Mouse (Mus musculus) cerebellum, postnatal 25 days (tissue): Measurements from ENCODE around the gene F9.
"Not testable (repeated sequence)": the region's sequence is repeated elsewhere in the genome, so short reads cannot be mapped to it uniquely, and the experiment has no call there.

Source experiments
- DNase-seq, 2 experiments: peaks; one replicate each; pipeline ENCODE4 v3.0.0; 2021; ENCODE audit warnings: mixed read lengths in 2 of 2

Gene F9

DNA sequence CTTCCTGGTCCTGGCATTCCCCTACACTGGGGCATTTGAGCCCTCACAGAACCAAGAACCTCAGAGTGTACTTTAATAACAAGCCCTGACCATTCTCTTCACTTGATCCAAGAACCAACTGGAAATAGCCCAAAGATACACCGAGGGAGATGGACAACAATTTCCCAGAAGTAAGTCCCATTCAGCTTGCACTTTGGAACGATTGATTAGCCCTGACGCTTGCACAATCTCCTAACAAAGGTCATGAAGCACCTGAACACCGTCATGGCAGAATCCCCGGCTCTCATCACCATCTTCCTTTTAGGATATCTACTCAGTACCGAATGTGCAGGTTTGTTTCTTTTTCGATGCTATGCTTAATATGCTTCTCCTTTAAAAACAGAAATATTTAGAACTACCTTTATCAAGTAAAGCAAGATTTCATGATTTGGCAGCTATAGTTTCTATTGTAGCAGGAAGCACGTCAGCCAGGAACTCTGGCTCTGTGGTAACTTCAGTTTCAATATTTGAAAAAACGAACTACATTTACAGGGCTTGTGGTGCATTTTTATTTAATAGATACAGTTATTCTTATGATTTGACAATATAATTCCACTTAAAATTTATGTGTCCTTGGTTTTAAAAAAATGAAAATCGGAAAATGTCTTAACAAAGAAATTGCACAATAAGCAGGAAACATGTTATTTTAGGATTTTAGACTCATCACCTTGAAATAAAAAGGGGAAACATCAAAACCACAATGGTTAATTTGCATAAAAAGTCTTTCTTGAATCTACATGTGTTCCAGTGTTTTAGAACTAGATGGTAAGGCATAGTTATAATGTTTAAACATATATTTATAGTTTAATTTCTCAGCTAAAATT, at the start of gene F9:
Gene F9, plus strand, starts transcription at position 244 of the 863 bp plus-strand sequence.
- no peak for DNase-seq

DNA sequence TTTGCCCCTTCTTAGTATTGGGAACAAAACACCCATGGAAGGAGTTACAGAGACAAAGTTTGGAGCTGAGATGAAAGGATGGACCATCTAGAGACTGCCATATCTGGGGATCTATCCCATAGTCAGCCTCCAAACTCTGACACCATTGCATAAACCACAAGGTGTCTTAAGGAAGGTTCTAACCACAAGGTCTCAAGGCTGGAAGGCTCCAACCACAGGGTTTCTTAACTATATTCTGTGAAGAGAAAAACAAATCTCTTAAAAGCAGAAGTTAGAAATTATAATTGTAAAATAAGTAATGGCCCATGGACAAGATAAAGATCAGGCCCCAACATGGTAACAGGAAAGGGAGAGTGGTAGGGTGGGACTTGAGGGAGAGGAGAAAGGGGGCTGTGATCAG, 29.5 kb upstream of the F9 start:
- DNase-seq: not testable (repeated sequence)

GRCm38 (mm10) chrX:60000084-60000443, 800 bp downstream of the F9 start:
- no peak for DNase-seq

GRCm38 (mm10) chrX:60001461-60001860, 2.2 kb downstream of the F9 start:
- DNase-seq: no peak

- DNase-seq: peak; percentile 22 to 62
These were observed 13.9 kb downstream of the F9 start for GRCm38 (mm10) chrX:60013084-60013676.

DNA sequence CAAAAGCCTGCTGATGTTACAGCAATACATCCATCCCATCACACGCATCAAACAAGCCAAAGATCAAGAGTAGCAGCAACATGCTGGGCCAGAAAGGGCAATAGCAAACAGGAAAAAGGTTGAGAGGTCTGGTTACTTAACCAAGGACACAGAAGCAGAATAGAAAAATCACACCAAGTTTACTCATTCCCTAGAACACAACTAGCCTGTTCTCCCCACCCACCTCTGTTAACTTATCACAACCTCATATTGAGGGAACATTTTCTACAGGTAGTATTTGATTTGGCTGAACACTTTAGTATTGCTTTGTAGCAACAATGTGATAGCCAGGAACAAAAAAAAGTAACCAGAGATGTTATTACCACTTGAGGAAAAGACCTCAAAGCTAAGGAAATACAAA, 15.3 kb downstream of the F9 start:
- DNase-seq: no peak

DNA sequence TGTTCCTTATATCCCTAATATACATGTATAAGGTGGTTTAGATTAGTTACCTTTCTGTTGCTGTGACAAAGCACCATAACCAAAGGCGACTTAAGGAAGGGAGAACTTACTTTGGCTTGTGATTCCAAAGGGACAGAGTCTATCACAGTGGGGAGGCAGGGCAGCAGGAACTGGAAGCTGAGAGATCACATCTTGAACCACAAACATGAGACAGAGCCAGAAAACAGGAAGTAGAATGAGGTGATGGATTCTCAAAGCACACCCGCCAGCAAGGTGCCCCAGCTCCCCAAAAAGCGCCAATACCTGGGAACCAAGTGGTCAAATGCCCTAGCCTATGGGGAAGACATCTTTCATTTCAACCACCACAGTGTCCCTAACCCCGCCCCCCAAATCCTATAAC, 21.7 kb downstream of the F9 start:
- DNase-seq: no peak

- DNase-seq: no peak
These were observed 22.3 kb downstream of the F9 start for GRCm38 (mm10) chrX:60021595-60021994.

DNA sequence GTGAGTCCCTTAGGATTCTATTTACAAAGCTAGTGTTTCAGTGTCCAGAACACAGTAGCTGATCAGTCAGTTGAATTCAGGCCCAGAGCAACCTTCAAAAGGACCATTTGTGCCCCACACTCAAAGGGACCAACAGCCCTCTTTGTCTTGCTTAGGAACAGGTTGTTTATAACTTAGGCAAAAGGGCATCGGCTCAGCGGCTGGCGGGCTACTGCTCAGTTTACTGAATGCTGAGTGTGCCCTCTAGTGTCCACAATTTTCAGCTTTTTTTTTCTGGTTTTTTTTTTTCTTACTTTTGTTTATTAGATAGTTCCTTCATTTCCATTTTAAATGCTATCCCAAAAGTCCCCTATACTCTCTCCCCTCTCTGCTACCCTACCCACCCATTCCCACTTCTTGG, 27.4 kb downstream of the F9 start:
- DNase-seq: peak; percentile 41 to 55

DNA sequence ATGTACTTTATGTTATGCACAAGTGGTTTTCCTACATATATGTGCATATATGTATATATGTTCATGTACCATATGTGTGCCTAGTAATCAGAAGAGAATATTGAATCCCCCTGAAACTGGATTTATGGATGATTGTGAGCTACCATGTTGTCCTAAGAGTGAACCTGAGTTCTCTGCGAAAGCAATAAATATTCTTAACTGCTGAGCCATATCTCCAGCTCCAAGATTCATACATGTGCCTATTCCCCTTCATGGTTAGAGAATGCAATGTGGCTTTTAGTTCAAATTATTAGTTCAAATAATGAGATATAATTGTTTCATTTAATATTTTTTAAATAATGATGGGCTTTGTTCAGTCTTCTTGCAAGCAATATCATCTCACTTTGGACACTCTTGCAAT, 55.5 kb downstream of the F9 start:
- no peak for DNase-seq

- no peak for DNase-seq
These were observed 55.9 kb downstream of the F9 start for GRCm38 (mm10) chrX:60055185-60055584.

- DNase-seq: no peak
These were observed 76.1 kb downstream of the F9 start for GRCm38 (mm10) chrX:60075359-60075758.
